Mouse (Mus musculus) megakaryocyte, embryonic 14.5 days (primary cell): ENCODE data around the gene Hs3st3a1.

Experiments used
- FLI1 ChIP-seq: IDR thresholded peaks from 2 replicates; pipeline ENCODE4 v1.6.1; 2012; ENCODE audit warnings: low read length, inconsistent platforms, mixed read lengths
- GATA1 ChIP-seq: IDR thresholded peaks from 3 replicates; pipeline ENCODE4 v1.6.1; 2012; ENCODE audit warnings: mixed read lengths, low read length, inconsistent platforms, borderline replicate concordance

GRCm38 (mm10) chr11:64542335-64542734, 107.2 kb downstream of the Hs3st3a1 start:
- TF ChIP-seq GATA1: no peak
- TF ChIP-seq FLI1: no peak
